Mouse (Mus musculus) lung, postnatal 4 days (tissue): Measurements from ENCODE around the gene Lrrc23.
"Not testable (repeated sequence)": the region's sequence is repeated elsewhere in the genome, so short reads cannot be mapped to it uniquely, and the experiment has no call there.

Experiments used
- DNase-seq, 2 experiments: peaks; one replicate each; pipeline ENCODE4 v3.0.0; 2021

The Lrrc23 gene

GRCm38 (mm10) chr6:124779222-124779983 is at the start of gene Lrrc23:
TSS of gene Lrrc23 (minus strand) at chr6:124779727.
- DNase-seq, result peak; percentile 57 to 63

DNA sequence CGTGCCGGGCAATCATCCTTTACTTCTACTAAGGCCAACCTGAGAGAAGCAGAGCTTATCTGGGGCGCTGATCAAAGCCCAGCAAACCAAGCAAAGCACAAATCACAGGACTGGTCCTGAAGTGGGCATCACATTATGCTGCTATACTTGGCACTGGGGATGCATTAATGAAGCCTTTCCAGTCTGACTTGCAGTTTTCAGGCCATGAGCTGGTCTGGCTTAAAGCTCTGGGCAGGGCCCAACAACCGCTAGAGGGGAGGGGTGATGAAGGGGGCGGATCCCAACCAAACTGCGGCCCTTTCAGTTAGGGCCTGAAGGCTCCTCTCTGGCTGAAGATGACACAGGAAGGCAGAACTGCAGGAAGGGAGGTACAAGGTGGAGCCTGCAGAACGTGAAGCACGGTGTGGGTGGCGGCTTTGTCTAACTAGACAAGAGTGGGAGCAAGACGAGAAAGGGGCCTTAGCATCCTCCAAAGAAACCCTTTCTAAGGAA is 48.6 kb upstream of the Lrrc23 start:
- peak; percentile 49 to 72 for DNase-seq

- DNase-seq, result no peak
Measured at GRCm38 (mm10) chr6:124822049-124822448, 42.5 kb upstream of the Lrrc23 start.

- peak in 1 of 2 experiments; percentile 9 for DNase-seq
Measured at GRCm38 (mm10) chr6:124820891-124821290, 41.4 kb upstream of the Lrrc23 start.

- DNase-seq, result no peak
Measured at GRCm38 (mm10) chr6:124817971-124818370, 38.4 kb upstream of the Lrrc23 start.

GRCm38 (mm10) chr6:124817563-124817962 is 38.0 kb upstream of the Lrrc23 start:
- peak in 1 of 2 experiments; percentile 21 for DNase-seq

DNA sequence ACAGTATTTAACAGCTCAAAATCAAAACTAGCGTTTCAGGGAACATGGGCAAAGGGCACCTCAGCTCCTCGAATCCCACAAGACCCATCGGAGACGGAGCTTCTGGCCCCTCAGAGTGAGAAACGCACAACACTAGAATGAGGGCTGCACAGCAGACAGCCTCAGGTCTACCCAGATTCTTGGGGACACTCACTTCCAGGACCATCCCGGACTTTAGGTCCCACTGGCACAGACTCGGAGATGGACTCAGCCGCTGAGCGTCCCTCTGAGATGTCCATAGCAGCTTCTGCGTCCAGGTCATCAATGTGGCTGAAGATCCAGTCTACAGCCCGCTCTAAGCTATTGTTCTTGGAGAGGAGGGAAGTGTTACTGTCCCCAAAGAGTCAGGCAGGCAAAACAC is 37.6 kb upstream of the Lrrc23 start:
- peak in 1 of 2 experiments; percentile 17 for DNase-seq

DNA sequence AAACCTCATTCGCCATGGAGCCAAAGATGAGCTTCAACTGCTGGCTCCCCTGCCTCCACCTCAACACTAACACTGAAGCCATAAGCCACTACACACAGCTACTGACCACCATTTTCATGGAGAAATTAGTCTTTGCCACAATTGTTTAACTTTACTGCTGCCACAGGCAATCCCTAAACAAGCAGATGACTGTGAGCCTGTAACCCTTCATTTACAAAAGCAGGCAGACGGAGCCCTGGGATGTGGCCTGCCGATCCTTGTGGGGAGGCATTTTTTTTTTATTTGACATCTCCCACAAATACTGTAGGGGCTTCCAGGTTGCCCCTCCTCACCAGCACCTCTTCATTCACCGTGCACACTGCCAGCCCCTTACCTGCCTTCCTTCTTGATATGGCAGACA is 37.1 kb upstream of the Lrrc23 start:
- peak in 1 of 2 experiments; percentile 11 for DNase-seq

GRCm38 (mm10) chr6:124814858-124815774 is 35.6 kb upstream of the Lrrc23 start:
- DNase-seq, result peak in 1 of 2 experiments; percentile 17

DNA sequence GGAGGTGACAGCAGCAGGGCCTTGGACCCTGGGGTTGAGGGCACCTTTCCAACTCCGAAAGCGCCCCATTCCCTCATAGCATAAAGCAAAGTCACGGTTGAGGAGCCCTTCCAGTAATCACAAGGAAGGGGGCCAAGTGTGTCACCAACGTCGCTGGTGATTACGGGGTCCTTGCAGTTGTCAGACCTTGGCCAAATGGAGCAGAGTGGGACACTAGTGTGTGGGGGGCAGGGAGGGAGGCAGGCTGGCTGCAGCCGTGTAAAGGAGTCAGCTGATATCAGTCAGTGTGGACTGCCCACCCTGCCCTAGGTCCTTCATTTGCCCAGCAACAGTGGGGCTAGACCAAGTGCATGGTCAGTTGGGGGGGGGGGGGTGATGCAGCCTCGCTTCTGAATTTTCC is 34.9 kb upstream of the Lrrc23 start:
- DNase-seq, result peak in 1 of 2 experiments; percentile 44

GRCm38 (mm10) chr6:124813933-124814332 is 34.4 kb upstream of the Lrrc23 start, which contains the start of gene Tpi1:
TSS of gene Tpi1 (minus strand) at chr6:124814296.
- DNase-seq, result peak; percentile 93 to 94

DNA sequence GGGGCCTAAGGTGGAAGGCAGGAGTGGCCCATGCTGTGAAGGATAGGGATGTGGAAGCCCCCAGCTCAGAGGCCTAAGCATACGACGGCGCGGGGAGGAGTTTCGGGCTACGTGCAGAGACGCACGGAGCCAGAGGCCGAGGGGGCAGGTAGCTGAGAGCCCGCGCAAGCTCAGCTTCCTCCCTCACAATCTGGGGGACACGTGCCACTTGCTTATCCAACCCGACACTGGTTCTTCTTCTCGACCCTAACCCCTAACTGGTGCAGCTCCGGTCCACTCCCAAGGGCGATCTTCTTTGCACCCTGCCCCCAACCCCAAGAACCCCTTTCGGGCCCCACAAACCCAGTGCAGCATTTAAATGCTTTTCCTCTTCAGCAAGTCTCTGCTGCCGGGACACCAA is 34.0 kb upstream of the Lrrc23 start:
- peak; percentile 69 to 71 for DNase-seq

DNA sequence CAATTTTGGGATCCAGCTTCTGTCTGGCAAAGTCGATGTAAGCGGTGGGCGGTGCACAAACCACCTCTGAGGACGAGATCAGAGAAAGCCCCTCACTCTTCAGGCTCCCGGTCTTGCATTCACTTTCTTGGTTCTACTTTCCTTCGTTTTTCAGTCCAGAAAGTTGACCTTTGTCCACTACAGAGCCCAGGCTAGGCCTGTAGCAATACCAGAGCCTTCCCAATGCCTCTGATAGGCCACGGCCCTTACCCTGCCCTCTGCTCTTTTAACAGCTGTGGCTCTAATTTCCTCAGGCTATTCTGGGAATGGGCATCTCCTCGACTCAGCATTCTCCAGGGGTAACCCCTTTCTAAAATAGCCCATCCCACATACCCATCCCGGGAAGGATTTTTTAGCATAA is 33.3 kb upstream of the Lrrc23 start:
- no peak for DNase-seq

- DNase-seq, result no peak
Measured at GRCm38 (mm10) chr6:124811701-124812560, 32.4 kb upstream of the Lrrc23 start.

DNA sequence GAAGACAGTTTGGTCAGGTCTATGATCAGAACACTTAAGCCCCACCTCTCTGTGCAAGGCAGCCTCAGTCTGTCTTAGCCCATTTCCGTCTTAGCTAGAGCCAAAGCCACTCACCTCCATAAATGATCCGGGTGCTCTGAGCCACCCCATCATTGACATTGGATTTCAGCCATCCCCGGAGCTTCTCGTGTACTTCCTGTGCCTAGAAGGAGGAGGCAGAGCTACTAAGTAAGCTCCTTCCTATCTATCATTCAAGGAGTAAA is 31.8 kb upstream of the Lrrc23 start:
- no peak for DNase-seq

GRCm38 (mm10) chr6:124810566-124811402 is 31.3 kb upstream of the Lrrc23 start:
- not testable (repeated sequence) for DNase-seq

- DNase-seq, result no peak
Measured at GRCm38 (mm10) chr6:124809775-124810538, 30.4 kb upstream of the Lrrc23 start.

DNA sequence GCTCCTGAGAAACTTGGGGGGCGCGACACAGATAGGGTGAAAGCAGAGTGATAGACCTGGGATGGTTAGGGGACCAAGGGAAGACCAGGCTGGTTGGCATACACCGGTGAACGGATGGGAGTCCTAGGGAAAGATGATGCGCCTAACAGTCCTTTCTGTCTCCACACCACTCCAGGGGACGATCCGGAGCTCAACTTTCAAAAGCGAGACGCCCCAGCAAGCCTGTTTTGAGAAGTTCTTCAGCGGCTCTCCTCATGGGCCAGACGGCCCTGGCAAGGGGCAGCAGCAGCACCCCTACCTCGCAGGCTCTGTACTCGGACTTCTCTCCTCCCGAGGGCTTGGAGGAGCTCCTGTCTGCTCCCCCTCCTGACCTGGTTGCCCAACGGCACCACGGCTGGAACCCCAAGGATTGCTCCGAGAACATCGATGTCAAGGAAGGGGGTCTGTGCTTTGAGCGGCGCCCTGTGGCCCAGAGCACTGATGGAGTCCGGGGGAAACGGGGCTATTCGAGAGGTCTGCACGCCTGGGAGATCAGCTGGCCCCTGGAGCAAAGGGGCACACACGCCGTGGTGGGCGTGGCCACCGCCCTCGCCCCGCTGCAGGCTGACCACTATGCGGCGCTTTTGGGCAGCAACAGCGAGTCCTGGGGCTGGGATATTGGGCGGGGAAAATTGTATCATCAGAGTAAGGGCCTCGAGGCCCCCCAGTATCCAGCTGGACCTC is 29.7 kb upstream of the Lrrc23 start:
- DNase-seq, result peak; percentile 89 to 91

DNA sequence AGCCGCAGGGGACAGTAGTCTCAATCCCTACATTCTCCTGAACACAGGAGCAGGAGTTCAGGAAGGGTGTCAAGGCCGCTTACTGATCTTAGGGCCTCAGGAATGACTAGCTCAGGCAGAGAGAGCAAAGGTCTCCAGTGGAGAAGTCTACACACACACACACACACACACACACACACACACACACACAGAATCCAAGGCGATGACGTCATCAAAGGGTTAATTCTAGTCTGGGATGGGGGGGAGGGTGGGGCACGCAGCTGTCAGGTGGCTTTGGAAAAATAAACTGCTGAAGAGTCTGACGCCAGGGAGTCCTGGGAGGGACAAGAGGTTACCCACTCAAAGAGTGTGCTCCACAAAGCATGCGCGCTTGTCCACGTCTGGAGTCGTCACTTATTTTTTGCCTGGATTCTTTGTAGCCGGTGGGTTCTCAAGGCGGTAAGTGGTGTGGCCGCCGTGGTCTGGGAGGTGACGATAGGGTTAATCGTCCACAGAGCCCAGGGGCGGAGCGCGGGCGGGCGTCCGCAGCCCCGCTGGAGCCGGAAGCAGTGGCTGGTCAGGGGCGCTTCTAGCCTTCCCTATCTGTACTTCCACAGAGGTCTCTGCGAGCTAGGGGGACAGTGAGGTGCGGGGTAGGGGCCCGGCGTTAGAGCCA is 29.0 kb upstream of the Lrrc23 start, which contains the start of gene Spsb2:
TSS of gene Spsb2 (plus strand) at position 304 of the 655 bp plus-strand sequence.
- DNase-seq, result peak; percentile 87 to 92

DNA sequence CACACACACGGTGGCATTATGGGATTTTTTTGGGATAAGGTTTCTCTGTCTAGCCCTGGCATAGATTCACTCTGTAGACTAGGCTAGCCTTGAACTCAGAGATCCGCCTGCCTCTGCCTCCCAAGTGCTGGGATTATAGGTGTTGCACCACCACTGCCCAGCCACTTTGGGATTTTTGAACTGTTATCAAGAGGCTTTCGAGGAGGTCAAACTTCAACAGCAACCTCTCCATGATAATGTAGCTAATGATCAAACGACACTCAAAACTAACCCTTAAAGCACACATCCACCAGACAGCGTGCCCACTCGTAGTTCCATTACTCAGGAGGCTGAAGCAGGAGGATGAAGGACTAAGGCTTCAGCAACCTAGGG is 28.4 kb upstream of the Lrrc23 start:
- DNase-seq, result no peak
